Mouse (Mus musculus) forebrain, embryonic 13.5 days (tissue): ENCODE results near the gene Rfc2. TPM values are rescaled to one million over a fixed set of nuclear protein-coding genes. Genes with fewer than 3 reads are reported as not detected.
A peak's percentile ranks its signal among the peaks of the same experiment; 100 is the strongest.

Source experiments
- ATAC-seq: fragments of 200-750 bp; cut with Nextera tagmentation; 2 replicates; pipeline ENCODE4 v1.8.0; 2017
- H3K27ac ChIP-seq: fragments of 300-500 bp; sonication (generic); 2 replicates; pipeline ENCODE4 v1.5.1; 2015; ENCODE audit warnings: inconsistent platforms, mild to moderate bottlenecking, moderate library complexity
- H3K27me3 ChIP-seq: fragments of 300-500 bp; sonication (generic); 2 replicates; pipeline ENCODE4 v1.6.1; 2015; ENCODE audit warnings: mild to moderate bottlenecking, inconsistent platforms
- H3K36me3 ChIP-seq: fragments of 300-500 bp; sonication (generic); 2 replicates; pipeline ENCODE4 v1.6.1; 2015; ENCODE audit warnings: mild to moderate bottlenecking, inconsistent platforms; ENCODE audit not compliant: poor library complexity, severe bottlenecking
- H3K4me1 ChIP-seq: fragments of 300-500 bp; sonication (generic); 2 replicates; pipeline ENCODE4 v1.6.1; 2015; ENCODE audit warnings: inconsistent platforms
- H3K4me2 ChIP-seq: fragments of 300-500 bp; sonication (generic); 2 replicates; pipeline ENCODE4 v1.6.1; 2015; ENCODE audit warnings: inconsistent platforms, mild to moderate bottlenecking, moderate library complexity
- H3K4me3 ChIP-seq: fragments of 300-500 bp; sonication (generic); 2 replicates; pipeline ENCODE4 v1.5.1; 2015; ENCODE audit warnings: mild to moderate bottlenecking, inconsistent platforms
- H3K9ac ChIP-seq: fragments of 300-500 bp; sonication (generic); 2 replicates; pipeline ENCODE4 v1.6.1; 2015; ENCODE audit warnings: mild to moderate bottlenecking, inconsistent platforms
- H3K9me3 ChIP-seq: fragments of 300-500 bp; sonication (generic); replicated peaks from 2 replicates; pipeline ENCODE4 v1.6.1; 2016; ENCODE audit warnings: inconsistent platforms
- WGBS: fragments of 180-500 bp; shearing (Covaris S2); methylation state at CpG from one replicate; pipeline ENCODE4 v1.1.7; 2015; 5-methylcytosine and 5-hydroxymethylcytosine counted together
- polyA plus RNA-seq: library from polyadenylated mRNA; unstranded; fragments of >200 nt; fragmentation: Nextera tagmentation; extraction: Ambion mirVana; gene quantifications from 2 replicates; pipeline ENCODE4 v1.2.1, GENCODE M21; 2015

Rfc2 gene
- 285 and 304 TPM in 2 replicates for polyA plus RNA-seq

DNA sequence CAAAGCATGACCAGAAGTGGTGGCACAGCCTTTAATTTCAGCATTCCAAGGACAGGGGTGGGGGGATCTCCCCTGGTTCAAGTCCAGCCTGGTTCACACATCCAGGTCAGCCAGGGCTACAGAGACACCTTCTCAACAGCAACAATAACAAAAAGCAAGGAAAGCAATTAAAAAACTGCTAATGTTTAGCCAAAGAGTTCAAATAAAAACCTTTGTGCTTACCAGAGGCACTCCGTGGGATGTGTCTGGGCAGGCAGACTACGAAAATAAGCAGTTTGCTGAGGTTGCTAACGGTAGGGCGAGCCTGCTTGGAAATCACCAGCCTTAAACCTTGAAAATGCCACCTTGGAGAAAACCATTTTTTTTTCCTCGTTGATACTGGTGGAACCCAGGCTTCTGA, at the start of gene Rfc2:
Gene Rfc2, plus strand, starts transcription at position 221 of the 400 bp plus-strand sequence.
- Histone ChIP-seq H3K9ac (no peak within 1 kb of the TSS), H3K36me3 (no peaks in the 10 kb centered on the region), H3K4me1 (peaks cover 15% of the 10 kb centered on the region), H3K27ac (no peak within 1 kb of the TSS), H3K9me3 (no peaks in the 10 kb centered on the region), H3K4me3 (no peak within 1 kb of the TSS), H3K27me3 (no peaks in the 10 kb centered on the region), H3K4me2 (no peak within 1 kb of the TSS)
- no peak for ATAC-seq
- 90% methylated on average over 5 of the region's 5 CpGs for WGBS

DNA sequence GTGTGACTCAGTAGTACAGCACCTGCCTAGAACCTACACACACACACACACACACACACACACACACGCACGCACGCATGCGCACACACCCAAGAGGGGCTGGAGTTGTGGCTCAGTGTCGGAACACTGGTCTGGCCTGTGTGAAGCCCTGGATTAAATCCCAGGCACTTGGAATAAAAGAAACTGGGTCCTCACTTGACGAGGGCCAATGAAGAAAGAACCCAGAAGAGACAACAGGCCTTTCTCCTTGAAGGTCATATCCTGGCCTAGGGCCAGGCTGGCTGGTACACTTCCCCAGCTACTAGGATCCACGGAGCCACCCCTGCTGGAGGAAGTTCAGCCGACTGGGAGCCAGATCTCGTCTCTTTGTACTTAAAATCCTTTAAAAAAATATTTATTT, 49.6 kb upstream of the Rfc2 start:
- Histone ChIP-seq H3K4me2 (no peak overlapping the region), H3K4me3 (no peak overlapping the region), H3K36me3 (peaks cover 58% of the 10 kb centered on the region), H3K27me3 (no peaks in the 10 kb centered on the region), H3K4me1 (peaks cover 29% of the 10 kb centered on the region), H3K27ac (peak overlapping the region; percentile 61), H3K9ac (no peak overlapping the region), H3K9me3 (no peaks in the 10 kb centered on the region)
- 72% methylated on average over 9 of the region's 9 CpGs for WGBS
- ATAC-seq, result peak; percentile 36

DNA sequence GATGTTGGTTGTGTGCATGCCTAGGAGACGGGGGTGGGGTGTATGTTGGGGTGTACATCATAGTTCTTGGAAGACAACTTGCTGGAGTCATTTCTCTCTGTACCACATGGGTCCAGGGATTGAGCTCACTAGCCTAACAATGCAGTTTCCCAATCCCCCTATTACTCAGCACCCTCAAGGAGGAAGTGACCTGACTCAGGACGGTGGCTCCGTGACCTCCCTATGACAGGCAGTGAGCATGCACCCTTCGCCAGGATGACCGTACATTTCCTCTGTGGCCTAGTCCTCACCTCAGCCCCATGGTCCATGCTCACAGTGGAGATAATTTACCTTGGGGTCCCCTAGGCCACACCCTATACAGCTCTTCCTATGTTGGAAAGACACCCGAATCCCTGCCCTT, 48.7 kb upstream of the Rfc2 start:
- Histone ChIP-seq H3K4me3 (no peak overlapping the region), H3K36me3 (peaks cover 60% of the 10 kb centered on the region), H3K4me2 (no peak overlapping the region), H3K9me3 (no peaks in the 10 kb centered on the region), H3K27ac (no peak overlapping the region), H3K27me3 (no peaks in the 10 kb centered on the region), H3K9ac (no peak overlapping the region), H3K4me1 (peaks cover 29% of the 10 kb centered on the region)
- WGBS, result 100% methylated on average over 6 of the region's 6 CpGs
- ATAC-seq, result no peak

DNA sequence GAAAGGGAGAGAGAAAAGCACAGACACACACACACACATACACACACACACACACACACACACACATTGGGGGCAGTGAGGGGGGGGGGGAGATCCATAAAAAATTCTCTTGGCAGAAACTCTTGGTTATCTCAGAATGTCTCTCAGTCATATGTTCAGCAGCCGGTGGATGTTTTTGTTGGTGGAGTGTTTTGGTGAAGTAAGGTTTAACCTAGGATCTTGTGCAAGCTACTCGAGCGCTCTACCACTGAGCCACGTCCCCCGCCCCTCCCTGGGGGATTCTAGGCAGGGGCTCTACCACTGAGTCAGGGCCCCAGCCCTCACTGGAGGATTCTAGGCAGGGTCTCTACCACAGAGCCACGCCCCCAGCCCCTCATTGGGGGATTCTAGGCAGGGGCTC, 45.1 kb upstream of the Rfc2 start:
- Histone ChIP-seq H3K4me2 (no peak overlapping the region), H3K9ac (no peak overlapping the region), H3K4me3 (no peak overlapping the region), H3K4me1 (peaks cover 23% of the 10 kb centered on the region), H3K36me3 (peaks cover 58% of the 10 kb centered on the region), H3K27me3 (no peaks in the 10 kb centered on the region), H3K9me3 (no peaks in the 10 kb centered on the region), H3K27ac (no peak overlapping the region)
- WGBS, result 92% methylated on average over 6 of the region's 6 CpGs
- no peak for ATAC-seq

DNA sequence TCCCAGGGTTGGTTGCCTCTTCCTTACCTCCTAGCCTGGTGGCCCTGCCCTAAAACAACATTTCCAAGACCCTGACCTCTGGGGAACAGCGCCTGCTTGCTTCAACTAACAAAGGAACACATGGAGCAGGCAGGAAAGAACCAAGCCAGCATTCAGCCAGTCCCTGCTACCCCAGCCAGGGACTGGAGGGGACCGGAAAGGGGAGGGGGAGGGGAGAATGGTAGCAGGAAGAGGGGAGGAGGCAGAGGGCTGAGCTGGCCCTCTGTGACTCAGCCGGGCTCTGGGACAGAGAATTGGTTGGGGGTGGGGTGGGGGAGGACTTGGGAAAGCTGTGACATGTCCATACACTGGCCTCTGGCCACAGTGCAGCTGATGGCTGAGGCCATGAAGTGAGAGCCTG, 41.3 kb upstream of the Rfc2 start:
- ATAC-seq, result peak; percentile 69
- Histone ChIP-seq H3K27me3 (no peaks in the 10 kb centered on the region), H3K4me1 (peaks cover 28% of the 10 kb centered on the region), H3K4me3 (no peak overlapping the region), H3K4me2 (no peak overlapping the region), H3K9me3 (no peaks in the 10 kb centered on the region), H3K36me3 (peaks cover 27% of the 10 kb centered on the region), H3K9ac (no peak overlapping the region), H3K27ac (peak overlapping the region; percentile 44)
- WGBS, result 15% methylated on average over 3 of the region's 3 CpGs

DNA sequence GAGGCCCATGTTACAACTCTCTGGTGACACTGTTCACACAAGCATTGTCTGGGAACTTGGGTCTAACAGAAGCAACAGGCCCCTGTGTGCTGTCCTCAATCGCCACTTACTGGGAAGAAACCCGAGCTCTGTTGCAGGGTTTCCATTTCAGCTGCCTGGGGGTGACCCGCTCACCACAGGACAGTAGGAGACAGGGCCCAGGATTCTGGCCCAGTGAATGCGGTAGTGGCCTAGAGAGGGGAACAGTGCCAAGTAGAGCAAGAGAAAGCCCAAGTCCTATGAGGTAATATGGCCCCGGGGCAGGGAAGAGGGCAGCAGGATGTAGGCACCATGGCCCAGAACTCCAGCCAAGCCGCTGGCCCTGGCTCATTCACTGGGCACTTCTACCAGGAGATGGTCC, 40.3 kb upstream of the Rfc2 start:
- no peak overlapping the region for H3K4me3 ChIP-seq
- H3K9me3 ChIP-seq, result no peaks in the 10 kb centered on the region
- H3K9ac ChIP-seq, result no peak overlapping the region
- no peaks in the 10 kb centered on the region for H3K27me3 ChIP-seq
- WGBS, result 81% methylated on average over 6 of the region's 6 CpGs
- no peak overlapping the region for H3K27ac ChIP-seq
- no peak for ATAC-seq
- peaks cover 21% of the 10 kb centered on the region for H3K36me3 ChIP-seq
- H3K4me2 ChIP-seq, result no peak overlapping the region
- peaks cover 33% of the 10 kb centered on the region for H3K4me1 ChIP-seq

DNA sequence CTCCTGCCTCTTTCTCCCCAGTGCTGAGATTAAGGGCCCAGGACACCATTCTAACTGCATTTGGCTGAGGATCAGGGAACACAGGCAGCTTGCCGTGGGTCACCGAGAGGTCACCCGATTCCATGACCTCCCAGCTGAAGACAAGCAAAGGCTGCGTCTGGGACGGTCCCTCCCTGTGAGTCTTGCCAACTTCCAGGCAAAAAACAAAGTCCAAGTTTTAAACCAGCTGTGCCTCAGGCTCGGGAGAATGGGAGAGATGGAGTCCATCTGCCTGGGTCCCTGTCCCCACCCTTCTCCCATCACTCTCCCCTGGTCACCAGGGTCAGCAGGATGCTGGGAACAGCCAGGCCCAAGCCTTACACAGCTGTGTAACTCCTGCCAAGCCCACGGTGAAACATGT, 39.5 kb upstream of the Rfc2 start:
- Histone ChIP-seq H3K27me3 (no peaks in the 10 kb centered on the region), H3K4me3 (no peak overlapping the region), H3K9me3 (no peaks in the 10 kb centered on the region), H3K4me1 (peaks cover 41% of the 10 kb centered on the region), H3K9ac (no peak overlapping the region), H3K36me3 (peaks cover 21% of the 10 kb centered on the region), H3K27ac (no peak overlapping the region), H3K4me2 (no peak overlapping the region)
- no peak for ATAC-seq
- WGBS, result 54% methylated on average over 7 of the region's 7 CpGs

DNA sequence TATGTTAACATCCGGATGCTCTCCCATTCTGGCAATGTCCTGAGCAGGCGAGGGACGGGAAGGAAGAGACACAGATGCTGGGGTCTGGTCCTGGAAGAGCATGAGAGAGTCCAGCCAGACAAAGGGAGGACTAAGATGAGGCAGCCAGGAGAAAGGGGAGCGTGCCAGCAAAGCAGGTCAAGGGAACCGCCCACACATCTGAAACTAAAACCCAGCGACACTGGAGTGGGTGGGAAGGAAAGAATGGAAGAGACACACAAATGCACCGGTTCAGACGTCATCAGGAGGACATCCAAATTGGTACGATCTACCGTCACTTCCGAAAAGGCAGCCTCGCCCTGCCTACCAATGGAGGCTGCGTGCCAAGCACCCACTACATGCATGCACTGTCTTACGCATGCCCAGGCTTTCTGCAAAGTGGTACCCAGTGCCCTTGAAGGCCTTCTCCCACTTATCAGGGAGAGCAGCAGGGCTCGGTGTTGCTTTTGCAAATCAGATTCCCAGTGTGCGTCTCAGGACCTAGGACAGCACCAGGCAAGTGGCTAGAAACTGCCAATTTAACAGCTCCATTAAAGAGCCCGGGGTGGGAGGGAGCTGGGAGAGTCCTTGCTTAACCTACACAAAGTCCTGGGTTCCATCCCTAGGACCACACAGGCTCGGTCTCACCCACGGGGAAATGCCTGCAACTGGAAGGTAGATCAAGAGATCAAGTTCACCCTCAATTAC, 36.5 kb upstream of the Rfc2 start:
- Histone ChIP-seq H3K27me3 (no peaks in the 10 kb centered on the region), H3K4me2 (no peak overlapping the region), H3K36me3 (peaks cover 6% of the 10 kb centered on the region), H3K4me3 (no peak overlapping the region), H3K4me1 (peaks cover 67% of the 10 kb centered on the region), H3K9ac (no peak overlapping the region), H3K9me3 (no peaks in the 10 kb centered on the region), H3K27ac (no peak overlapping the region)
- ATAC-seq, result no peak
- 72% methylated on average over 19 of the region's 19 CpGs for WGBS

DNA sequence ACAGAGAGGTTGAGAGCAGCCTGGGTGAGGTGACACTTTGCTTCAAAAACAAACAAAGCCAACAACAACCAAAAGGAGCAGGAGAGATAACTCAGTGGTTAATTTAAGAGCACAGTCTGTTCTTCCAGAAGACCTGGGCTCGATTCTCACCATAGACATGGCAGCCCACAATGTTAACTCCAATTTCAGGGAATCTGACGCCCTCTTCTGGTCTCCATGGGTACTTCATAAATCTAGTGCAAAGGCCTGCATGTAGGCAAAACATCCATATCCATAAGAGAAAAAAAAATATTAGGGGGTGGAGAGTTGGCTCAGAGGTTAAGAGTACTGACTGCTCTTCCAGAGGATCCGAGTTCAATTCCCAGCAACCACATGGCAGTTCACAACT, 35.9 kb upstream of the Rfc2 start:
- H3K36me3 ChIP-seq, result peaks cover 6% of the 10 kb centered on the region
- 65% methylated on average over 3 of the region's 3 CpGs for WGBS
- H3K4me2 ChIP-seq, result no peak overlapping the region
- no peak overlapping the region for H3K4me3 ChIP-seq
- H3K4me1 ChIP-seq, result peaks cover 67% of the 10 kb centered on the region
- H3K9me3 ChIP-seq, result no peaks in the 10 kb centered on the region
- no peaks in the 10 kb centered on the region for H3K27me3 ChIP-seq
- no peak overlapping the region for H3K9ac ChIP-seq
- no peak for ATAC-seq
- H3K27ac ChIP-seq, result no peak overlapping the region

DNA sequence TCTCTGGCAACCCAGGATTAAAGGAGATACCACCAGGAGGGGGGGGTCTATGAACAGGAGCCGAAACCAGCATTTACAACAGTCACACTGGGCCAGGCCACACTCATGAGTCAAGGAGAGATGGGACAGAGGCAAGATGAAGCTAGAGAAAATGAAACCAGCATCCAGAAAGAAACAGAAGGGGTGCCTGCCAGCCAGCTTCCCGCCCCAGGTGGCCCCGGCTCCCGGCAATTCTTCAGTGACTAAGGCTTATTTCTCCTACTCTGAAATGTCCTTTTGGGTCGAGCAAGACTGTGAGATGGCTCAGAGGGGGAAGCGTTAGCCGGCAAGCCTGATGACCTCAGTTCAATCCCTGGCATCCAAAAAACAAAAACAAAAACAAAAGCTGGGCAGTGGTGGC, 34.4 kb upstream of the Rfc2 start:
- H3K36me3 ChIP-seq, result peaks cover 6% of the 10 kb centered on the region
- 0 out of 2 replicates have a peak overlapping the region, but pooled peaks have one; percentile 25 for H3K27ac ChIP-seq
- no peak overlapping the region for H3K4me3 ChIP-seq
- H3K9ac ChIP-seq, result no peak overlapping the region
- peaks cover 67% of the 10 kb centered on the region for H3K4me1 ChIP-seq
- no peak for ATAC-seq
- H3K9me3 ChIP-seq, result no peaks in the 10 kb centered on the region
- H3K4me2 ChIP-seq, result no peak overlapping the region
- H3K27me3 ChIP-seq, result no peaks in the 10 kb centered on the region
- 79% methylated on average over 7 of the region's 7 CpGs for WGBS

DNA sequence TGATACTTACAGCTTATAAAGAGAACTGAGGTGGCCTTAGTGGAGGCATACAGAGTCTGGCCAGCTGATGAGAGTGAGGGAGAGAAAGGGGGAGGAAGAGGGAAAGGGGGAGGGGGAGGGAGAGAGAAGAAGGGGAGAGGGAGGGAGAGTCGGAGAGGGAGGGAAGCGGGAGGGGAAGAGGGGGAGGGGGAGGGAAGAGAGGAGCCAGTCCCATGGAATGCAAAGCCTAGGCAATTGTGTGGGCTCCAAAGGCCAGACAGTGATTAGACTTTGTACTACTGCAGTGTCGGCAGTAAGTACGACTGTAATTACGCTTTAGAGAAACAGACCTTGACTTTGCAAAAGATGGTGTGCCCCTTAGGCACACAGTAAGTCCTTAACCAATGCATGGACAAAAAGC, 32.9 kb upstream of the Rfc2 start:
- H3K27ac ChIP-seq, result no peak overlapping the region
- H3K4me1 ChIP-seq, result peaks cover 72% of the 10 kb centered on the region
- ATAC-seq, result no peak
- 62% methylated on average over 5 of the region's 5 CpGs for WGBS
- H3K4me3 ChIP-seq, result no peak overlapping the region
- H3K4me2 ChIP-seq, result no peak overlapping the region
- no peaks in the 10 kb centered on the region for H3K9me3 ChIP-seq
- H3K9ac ChIP-seq, result no peak overlapping the region
- H3K27me3 ChIP-seq, result no peaks in the 10 kb centered on the region
- peaks cover 6% of the 10 kb centered on the region for H3K36me3 ChIP-seq

DNA sequence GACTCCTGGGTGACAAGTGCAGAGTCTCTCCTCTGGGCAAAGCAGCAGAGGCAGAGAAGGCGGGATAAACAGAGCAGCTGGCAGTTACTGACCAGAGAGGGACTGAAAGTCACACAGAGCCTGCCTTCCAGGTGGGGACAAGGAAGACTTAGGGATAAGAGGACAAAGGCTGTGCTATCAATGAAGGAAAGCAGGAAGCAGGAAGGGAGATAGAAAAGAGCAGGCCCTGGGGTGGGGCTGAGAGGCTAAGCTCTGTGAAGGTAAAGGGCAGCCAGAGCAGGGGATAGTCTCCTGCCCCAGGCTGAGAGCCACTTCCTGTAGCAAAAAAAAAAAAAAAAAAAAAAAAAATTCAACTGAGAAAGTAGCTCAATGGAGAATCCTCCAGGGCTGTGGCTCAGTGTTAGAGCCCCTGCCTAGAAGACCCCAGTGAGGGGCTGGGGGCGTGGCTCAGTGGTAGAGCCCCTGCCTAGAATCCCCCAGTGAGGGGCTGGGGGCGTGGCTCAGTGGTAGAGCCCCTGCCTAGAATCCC, 31.5 kb upstream of the Rfc2 start:
- Histone ChIP-seq H3K36me3 (no peaks in the 10 kb centered on the region), H3K9ac (no peak overlapping the region), H3K27ac (no peak overlapping the region), H3K9me3 (no peaks in the 10 kb centered on the region), H3K27me3 (no peaks in the 10 kb centered on the region), H3K4me2 (peak overlapping the region; percentile 89), H3K4me1 (peaks cover 66% of the 10 kb centered on the region), H3K4me3 (peak overlapping the region; percentile 92; the same call in 1 of the 2 replicates)
- WGBS, result 90% methylated on average over 3 of the region's 3 CpGs
- no peak for ATAC-seq

DNA sequence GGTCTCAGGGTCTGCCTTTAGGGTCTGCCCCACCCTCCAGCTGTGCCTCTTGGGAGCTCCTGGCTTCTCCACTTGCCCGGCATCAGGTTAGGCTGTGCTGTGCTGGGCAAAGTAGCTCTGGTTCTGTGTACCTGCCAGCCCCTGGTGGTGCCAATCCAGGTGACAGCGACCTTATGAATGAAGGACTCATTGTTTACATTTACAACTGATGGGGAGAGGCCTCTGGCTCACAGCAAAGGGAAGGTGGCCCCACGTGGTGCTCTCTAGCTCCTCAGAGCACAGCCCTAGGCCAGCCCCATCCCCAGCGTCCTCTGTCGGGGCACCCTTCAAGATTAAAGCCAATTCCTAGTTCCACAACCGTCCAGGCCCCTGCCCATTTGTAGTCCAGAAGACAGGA, 30.3 kb upstream of the Rfc2 start:
- Histone ChIP-seq H3K4me1 (peaks cover 70% of the 10 kb centered on the region), H3K36me3 (no peaks in the 10 kb centered on the region), H3K4me2 (peak overlapping the region; percentile 89), H3K27me3 (no peaks in the 10 kb centered on the region), H3K9ac (peak overlapping the region; percentile 94), H3K27ac (peak overlapping the region; percentile 99), H3K4me3 (peak overlapping the region; percentile 92), H3K9me3 (no peaks in the 10 kb centered on the region)
- WGBS, result 13% methylated on average over 6 of the region's 6 CpGs
- ATAC-seq, result no peak
